Mouse (Mus musculus) erythroblast, embryonic 14.5 days (primary cell): ENCODE results near the gene Mettl7a2. TPM values are rescaled to one million over a fixed set of nuclear protein-coding genes. Genes with fewer than 3 reads are reported as not detected.
"Not testable (repeated sequence)": the region's sequence is repeated elsewhere in the genome, so short reads cannot be mapped to it uniquely, and the experiment has no call there.

Experiments
- H3K27me3 ChIP-seq: 2 replicates; pipeline ENCODE4 v1.6.1; 2012; ENCODE audit warnings: inconsistent platforms; ENCODE audit not compliant: control insufficient read depth
- H3K36me3 ChIP-seq: 2 replicates; pipeline ENCODE4 v1.6.1; 2012; ENCODE audit warnings: mild to moderate bottlenecking, inconsistent platforms; ENCODE audit not compliant: control insufficient read depth
- H3K4me1 ChIP-seq: 2 replicates; pipeline ENCODE4 v1.6.1; 2012; ENCODE audit warnings: inconsistent platforms; ENCODE audit not compliant: control insufficient read depth
- H3K4me3 ChIP-seq: replicated peaks from 2 replicates; pipeline ENCODE3; 2012; ENCODE audit warnings: moderate library complexity, mild to moderate bottlenecking, inconsistent platforms
- H3K9me3 ChIP-seq: 2 replicates; pipeline ENCODE4 v1.6.1; 2012; ENCODE audit warnings: low read length, inconsistent platforms, mixed read lengths; ENCODE audit not compliant: control insufficient read depth
- GATA1 ChIP-seq: IDR thresholded peaks from 2 replicates; pipeline ENCODE4 v1.6.1; 2012; ENCODE audit warnings: low read length, inconsistent platforms, mixed read lengths
- TAL1 ChIP-seq: IDR thresholded peaks from 3 replicates; pipeline ENCODE4 v1.6.1; 2012; ENCODE audit warnings: low read length, inconsistent platforms, mixed read lengths
- polyA plus RNA-seq: library from polyadenylated mRNA; stranded (reverse); fragments of >175 nt; gene quantifications from 2 replicates; pipeline ENCODE4 v1.2.3, GENCODE M21; 2012

Gene Mettl7a2
- polyA plus RNA-seq, 1 experiment = not detected

- H3K27me3 ChIP-seq = no peaks in the 10 kb centered on the region; the same call in 1 of the 2 replicates
- H3K4me1 ChIP-seq = no peaks in the 10 kb centered on the region
- H3K36me3 ChIP-seq = no peaks in the 10 kb centered on the region
- H3K4me3 ChIP-seq = no peak overlapping the region
- TF ChIP-seq TAL1 (no peak), GATA1 (no peak)
- H3K9me3 ChIP-seq = no peaks in the 10 kb centered on the region
Measured at GRCm38 (mm10) chr15:100345484-100345883, 7.5 kb upstream of the Mettl7a2 start.

- Histone ChIP-seq H3K27me3 (peaks cover 2% of the 10 kb centered on the region; the same call in 1 of the 2 replicates), H3K4me3 (no peak overlapping the region), H3K9me3 (no peaks in the 10 kb centered on the region), H3K36me3 (no peaks in the 10 kb centered on the region), H3K4me1 (no peaks in the 10 kb centered on the region)
- TF ChIP-seq TAL1 (no peak), GATA1 (no peak)
Measured at GRCm38 (mm10) chr15:100346761-100347160, 6.2 kb upstream of the Mettl7a2 start.

- no peak overlapping the region for H3K4me3 ChIP-seq
- TF ChIP-seq TAL1 = no peak
- TF ChIP-seq GATA1 = no peak
- no peaks in the 10 kb centered on the region for H3K4me1 ChIP-seq
- peaks cover 2% of the 10 kb centered on the region; the same call in 1 of the 2 replicates for H3K27me3 ChIP-seq
- no peaks in the 10 kb centered on the region for H3K36me3 ChIP-seq
- H3K9me3 ChIP-seq = no peaks in the 10 kb centered on the region
Measured at GRCm38 (mm10) chr15:100349496-100349895, 3.5 kb upstream of the Mettl7a2 start.

GRCm38 (mm10) chr15:100351501-100352060 lies 1.4 kb upstream of the Mettl7a2 start:
- H3K4me1 ChIP-seq = no peaks in the 10 kb centered on the region
- TF ChIP-seq GATA1 (no peak), TAL1 (no peak)

GRCm38 (mm10) chr15:100353399-100353798 lies 399 bp downstream of the Mettl7a2 start:
- H3K4me1 ChIP-seq, H3K27me3 ChIP-seq, H3K36me3 ChIP-seq, H3K4me3 ChIP-seq, H3K9me3 ChIP-seq: not testable (repeated sequence)

More at GRCm38 (mm10) chr15:100351501-100352060, 1.4 kb upstream of the Mettl7a2 start:
- Histone ChIP-seq H3K4me3 (no peak overlapping the region), H3K27me3 (peaks cover 2% of the 10 kb centered on the region; the same call in 1 of the 2 replicates), H3K9me3 (no peaks in the 10 kb centered on the region), H3K36me3 (no peaks in the 10 kb centered on the region)

GRCm38 (mm10) chr15:100355876-100356275 lies 2.9 kb downstream of the Mettl7a2 start:
- no peaks in the 10 kb centered on the region for H3K4me1 ChIP-seq
- 0 out of 2 replicates have a peak, but pooled peaks cover 4% of the 10 kb centered on the region for H3K27me3 ChIP-seq
- no peaks in the 10 kb centered on the region for H3K9me3 ChIP-seq
- no peaks in the 10 kb centered on the region for H3K36me3 ChIP-seq
- no peak overlapping the region for H3K4me3 ChIP-seq
- TF ChIP-seq TAL1 = no peak
- TF ChIP-seq GATA1 = no peak

- no peaks in the 10 kb centered on the region; the same call in 1 of the 2 replicates for H3K9me3 ChIP-seq
- no peak within 1 kb of the TSS for H3K4me3 ChIP-seq
- H3K36me3 ChIP-seq = no peaks in the 10 kb centered on the region
- H3K4me1 ChIP-seq = no peaks in the 10 kb centered on the region
- TF ChIP-seq TAL1 = no peak
- H3K27me3 ChIP-seq = no peaks in the 10 kb centered on the region
Measured at GRCm38 (mm10) chr15:100364242-100364641, 11.2 kb downstream of the Mettl7a2 start, which contains the start of gene Higd1c. Higd1c (plus strand) TSS chr15:100364542.

GRCm38 (mm10) chr15:100365967-100366366 lies 13.0 kb downstream of the Mettl7a2 start:
- not testable (repeated sequence) for H3K4me1 ChIP-seq, H3K36me3 ChIP-seq, H3K4me3 ChIP-seq, H3K27me3 ChIP-seq, H3K9me3 ChIP-seq

GRCm38 (mm10) chr15:100367119-100367518 lies 14.1 kb downstream of the Mettl7a2 start:
- Histone ChIP-seq H3K36me3 (no peaks in the 10 kb centered on the region), H3K27me3 (peaks cover 3% of the 10 kb centered on the region; the same call in 1 of the 2 replicates), H3K4me3 (no peak overlapping the region), H3K4me1 (no peaks in the 10 kb centered on the region), H3K9me3 (no peaks in the 10 kb centered on the region; the same call in 1 of the 2 replicates)
- no peak for TF ChIP-seq TAL1
- no peak for TF ChIP-seq GATA1

- H3K4me1 ChIP-seq = peaks cover 2% of the 10 kb centered on the region; the same call in 1 of the 2 replicates
- no peaks in the 10 kb centered on the region for H3K27me3 ChIP-seq
- H3K36me3 ChIP-seq = no peaks in the 10 kb centered on the region
- TF ChIP-seq GATA1 (no peak), TAL1 (no peak)
- no peak overlapping the region for H3K4me3 ChIP-seq
- no peaks in the 10 kb centered on the region; the same call in 1 of the 2 replicates for H3K9me3 ChIP-seq
Measured at GRCm38 (mm10) chr15:100375066-100375465, 22.1 kb downstream of the Mettl7a2 start.

GRCm38 (mm10) chr15:100377847-100378505 lies 25.0 kb downstream of the Mettl7a2 start:
- not testable (repeated sequence) for H3K4me1 ChIP-seq, H3K4me3 ChIP-seq, H3K36me3 ChIP-seq, H3K9me3 ChIP-seq, H3K27me3 ChIP-seq
